Mouse (Mus musculus) spleen, adult 2 months (tissue): ENCODE data around the gene 1700056E22Rik.

Experiments used
- CTCF ChIP-seq: fragments of 200-500 bp; IDR thresholded peaks from 2 replicates; pipeline ENCODE4 v1.5.1; 2011; ENCODE audit warnings: mild to moderate bottlenecking, inconsistent platforms; ENCODE audit not compliant: insufficient read depth, insufficient read length, insufficient replicate concordance; ENCODE audit errors: extremely low read depth
- POLR2A ChIP-seq: fragments of 200-500 bp; IDR thresholded peaks from 2 replicates; pipeline ENCODE4 v1.6.1; 2011; ENCODE audit warnings: low read depth, low read length, inconsistent platforms

DNA sequence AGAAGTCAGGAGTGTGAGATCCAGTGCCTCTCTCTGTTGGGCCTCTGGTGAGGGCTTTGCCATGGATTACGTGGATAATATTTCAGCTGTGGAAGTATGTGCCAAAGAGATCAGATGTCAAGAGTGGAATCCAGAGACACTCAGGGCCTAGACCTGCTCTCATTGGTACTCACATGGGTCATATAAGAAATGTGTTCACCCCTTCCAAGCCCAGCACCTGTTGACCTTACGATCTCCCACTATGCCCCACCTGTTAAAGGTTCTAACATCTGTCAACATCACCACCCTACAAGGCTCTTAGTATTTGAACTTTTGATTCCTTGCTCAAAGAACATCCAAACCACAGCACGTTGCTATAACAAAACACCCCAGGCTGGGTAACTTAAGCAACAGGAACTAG is 25.7 kb upstream of the 1700056E22Rik start:
- TF ChIP-seq CTCF (no peak), POLR2A (no peak)
